Mouse (Mus musculus) B cell, adult 67 days (primary cell): Measurements from ENCODE around the gene Osbp2. TPM values are rescaled to one million over a fixed set of nuclear protein-coding genes. Genes with fewer than 3 reads are reported as not detected.

Source experiments
- total RNA-seq, 2 experiments: library from RNA; stranded (reverse); gene quantifications; 4 replicates each; pipeline ENCODE4 v1.2.4; 2023

Osbp2 gene
- total RNA-seq: not detected

DNA sequence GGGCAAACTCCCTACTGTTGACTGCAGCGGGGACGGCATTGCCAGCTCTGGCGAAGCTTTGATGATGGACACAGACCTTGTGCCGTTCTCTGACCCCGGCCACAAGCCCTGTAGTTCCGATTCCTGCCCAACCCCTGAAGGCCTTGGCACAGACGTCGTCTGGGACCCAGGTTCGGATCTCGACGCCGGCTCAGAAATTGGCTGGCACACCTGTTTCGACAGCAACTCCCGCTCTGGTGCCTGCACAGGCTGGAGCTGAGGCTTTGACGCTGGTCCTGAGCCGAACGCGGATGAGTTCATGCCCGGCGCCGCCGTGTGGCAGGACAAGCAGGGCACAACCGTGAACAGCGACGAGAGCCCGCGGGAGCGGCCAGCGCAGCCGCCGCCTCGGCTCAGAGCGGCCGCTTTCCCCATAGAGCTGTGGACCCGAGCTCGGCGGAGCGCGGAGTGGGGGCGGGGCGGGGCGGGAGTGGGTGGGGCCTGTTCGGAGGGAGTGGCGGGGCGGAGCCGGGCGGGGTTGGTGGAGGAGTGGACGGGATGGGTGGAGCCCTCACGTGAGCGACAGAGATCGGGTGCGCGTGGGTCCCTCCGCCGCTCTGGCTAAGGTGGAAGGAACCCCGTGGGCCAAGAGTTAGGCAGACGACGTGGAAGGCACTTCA, at the start of gene Osbp2:
Gene Osbp2 (minus strand): TSS at position 450 of the 659 bp plus-strand sequence.

DNA sequence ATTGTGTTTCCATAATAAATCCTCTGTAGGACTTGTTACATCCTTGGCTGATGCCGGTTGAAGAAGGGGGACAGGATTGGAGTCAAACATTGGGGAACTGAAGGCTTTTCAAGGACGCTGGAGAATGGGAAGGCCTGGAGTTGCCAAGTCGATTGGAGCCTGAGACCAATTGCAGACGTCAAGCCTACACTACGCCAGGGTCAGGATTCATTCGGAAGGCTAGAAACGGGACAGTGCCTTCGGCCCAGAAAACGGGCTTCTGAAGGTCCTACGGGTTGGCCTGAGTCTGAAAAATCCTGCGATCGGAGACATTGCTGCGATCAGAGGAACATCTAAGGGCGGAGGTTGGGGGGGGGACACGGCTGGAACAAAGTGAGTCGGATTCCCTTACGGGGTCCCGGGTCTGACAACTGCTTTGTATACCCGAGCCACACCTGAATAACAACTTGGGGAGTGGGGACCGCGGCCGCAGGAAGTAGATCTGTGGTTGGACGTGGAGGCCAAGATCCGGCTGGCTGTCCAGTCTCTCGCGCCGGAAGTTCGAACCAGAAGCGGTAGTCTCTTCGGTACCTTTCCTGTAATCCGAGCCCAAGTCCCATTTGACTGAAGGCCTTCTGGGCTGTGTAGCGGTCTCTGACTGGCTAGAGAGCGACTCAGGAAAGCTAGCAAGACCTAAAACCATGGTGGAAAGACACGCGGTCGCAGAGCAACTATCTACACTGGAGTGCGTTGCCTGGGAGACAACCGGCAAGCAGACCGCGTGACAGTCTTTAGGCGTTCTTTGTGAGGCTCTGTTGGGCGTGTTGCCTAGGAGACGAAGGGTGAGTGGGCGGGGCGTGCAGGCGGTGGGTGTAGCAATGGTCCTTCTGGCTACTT, 30.9 kb upstream of the Osbp2 start, which contains the start of the genes 4921536K21Rik and Dusp18:
Gene 4921536K21Rik (minus strand): TSS at position 693 of the 876 bp plus-strand sequence.
Gene Dusp18 (plus strand): TSS at position 835 of the 876 bp plus-strand sequence.

Other genes with a start within 250 kb of the Osbp2 start
- 10 to 100 TPM; 67.6 to 68.5 TPM for gene Morc2a, start 214.7 kb downstream of the Osbp2 start, total RNA-seq
- 1 to 10 TPM in 1 of 2 experiments, under 1 TPM in 1; 0.46 to 1.2 TPM for gene 4921536K21Rik, start 31.2 kb upstream of the Osbp2 start, total RNA-seq
- 10 to 100 TPM in 1 of 2 experiments, 1 to 10 TPM in 1; 6.8 to 11.7 TPM for gene Dusp18, start 31.3 kb upstream of the Osbp2 start, total RNA-seq
- gene Slc35e4, start 50.8 kb upstream of the Osbp2 start, total RNA-seq: 1 to 10 TPM; 7.7 to 9.3 TPM
- gene Tcn2, start 68.3 kb upstream of the Osbp2 start, total RNA-seq: 10 to 100 TPM; 20.1 to 21.7 TPM
- 10 to 100 TPM; 81.9 to 90.6 TPM for gene Pes1, start 100.1 kb upstream of the Osbp2 start, total RNA-seq
- gene 4930556J24Rik, start 112.9 kb upstream of the Osbp2 start, total RNA-seq: not detected
- not detected for gene Gal3st1, start 119.7 kb upstream of the Osbp2 start, total RNA-seq
- not detected for gene Sec14l4, start 167.6 kb upstream of the Osbp2 start, total RNA-seq
- gene Sec14l3, start 200.9 kb upstream of the Osbp2 start, total RNA-seq: not detected
- gene Mtfp1, start 231.5 kb upstream of the Osbp2 start, total RNA-seq: 1 to 10 TPM; 1.9 to 4.8 TPM